Mouse (Mus musculus): ENCODE measurements at regions not wholly inside any gene's neighbourhood (a gene's known extent, or its start where the extent isn't known, plus 50 kb on each side); places are given as distances from the start of the nearest gene placed in this dataset.

- no peak for TF ChIP-seq CTCF (IDR thresholded peaks at IDR 0.05; ENCODE audit: low read depth, low read length)
- TF ChIP-seq GATA1 (IDR thresholded peaks at IDR 0.05; ENCODE audit: borderline replicate concordance, low read length): no peak
- no peak for TF ChIP-seq TAL1 (conservative IDR thresholded peaks at IDR 0.05; ENCODE audit: low read depth, low read length)
- TF ChIP-seq POLR2AphosphoS5 (IDR thresholded peaks at IDR 0.05; ENCODE audit: insufficient replicate concordance, low read depth, low read length): no peak
- no peak for TF ChIP-seq GATA2 (IDR thresholded peaks at IDR 0.05; ENCODE audit: borderline replicate concordance, low read depth, low read length)
These were observed 72.2 kb downstream of the Gm11011 start for GRCm38 (mm10) chr2:169515350-169515749.
